Mouse (Mus musculus): Measurements from ENCODE around the gene Ice2.

GRCm38 (mm10) chr9:69398453-69398850 lies 746 bp downstream of the Ice2 start:
- TF ChIP-seq POLR2A (IDR thresholded peaks at IDR 0.05; ENCODE audit: insufficient read length, low read depth) (no peak), MAX (IDR thresholded peaks at IDR 0.05; ENCODE audit: low read depth) (no peak)

Data from myocyte (in vitro differentiated cells).